Mouse (Mus musculus): ENCODE results near the gene E2f7. TPM values are rescaled to one million over a fixed set of nuclear protein-coding genes. Genes with fewer than 3 reads are reported as not detected.

The E2f7 gene
- polyA plus RNA-seq, 2 experiments = 1.9 to 7.1 TPM

GRCm38 (mm10) chr10:110788049-110788752, 43.0 kb downstream of the E2f7 start:
- no peaks in the 10 kb centered on the region for H3K27me3 ChIP-seq (ENCODE audit: control insufficient read depth, insufficient read depth, low read length)
- H3K36me3 ChIP-seq (replicated peaks; ENCODE audit: control insufficient read depth, insufficient read depth, low read depth) = peaks cover 14% of the 10 kb centered on the region
- no peak overlapping the region for H3K4me2 ChIP-seq (ENCODE audit: low read depth)
- TF ChIP-seq EP300 (IDR thresholded peaks at IDR 0.05; ENCODE audit: low read depth) (no peak), CTCF (IDR thresholded peaks at IDR 0.05; ENCODE audit: low read depth) (no peak)
- ATAC-seq (ENCODE audit: insufficient read depth) = peak; percentile 28; the same call in 1 of the 2 replicates
- H3K27ac ChIP-seq = no peak overlapping the region
- no peak for DNase-seq (ENCODE audit: low read depth in 3 of 3, low spot score in 3 of 3)
- no peak overlapping the region for H3K9ac ChIP-seq (replicated peaks)
- peaks cover 0 to 6% of the 10 kb centered on the region in 2 experiments; a peak in 2 of 4 replicates for H3K4me1 ChIP-seq (replicated peaks; ENCODE audit: control insufficient read depth in 2 of 2, insufficient read depth in 2 of 2, low read length in 1 of 2)
- H3K4me3 ChIP-seq (ENCODE audit: insufficient read depth in 1 of 2, low read depth in 2 of 2, low read length in 2 of 2) = no peak overlapping the region
- 21% methylated on average over 12 of the region's 12 CpGs for WGBS (ENCODE audit: insufficient replicate concordance)
- no peaks in the 10 kb centered on the region for H3K9me3 ChIP-seq (ENCODE audit: control insufficient read depth, low read length)

DNA sequence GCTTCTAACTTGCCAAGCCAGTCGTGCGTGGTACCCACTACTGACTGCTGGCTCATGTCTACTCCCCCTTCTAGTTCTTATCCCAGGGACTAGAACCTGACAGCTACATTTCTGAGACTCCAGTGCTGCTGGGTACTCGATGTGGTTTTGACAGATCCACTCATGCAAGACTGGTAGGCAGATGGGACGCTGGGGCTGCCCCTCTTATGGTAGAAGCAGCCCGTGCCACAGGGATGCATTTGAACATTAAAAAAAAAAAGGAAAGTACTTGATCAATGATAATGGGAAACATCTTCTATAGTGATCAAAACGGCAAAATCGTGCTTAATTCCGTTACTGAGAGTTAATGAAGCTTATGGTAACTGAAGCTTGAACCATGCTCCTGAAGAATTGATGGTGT, 44.4 kb downstream of the E2f7 start:
- Histone ChIP-seq H3K4me1 (replicated peaks; ENCODE audit: control insufficient read depth in 2 of 2, insufficient read depth in 2 of 2, low read length in 1 of 2) (peaks cover 0 to 15% of the 10 kb centered on the region in 2 experiments; a peak in 2 of 4 replicates), H3K27me3 (ENCODE audit: control insufficient read depth, insufficient read depth, low read length) (no peaks in the 10 kb centered on the region), H3K27ac (no peak overlapping the region), H3K4me3 (ENCODE audit: insufficient read depth in 1 of 2, low read depth in 2 of 2, low read length in 2 of 2) (no peak overlapping the region), H3K36me3 (replicated peaks; ENCODE audit: control insufficient read depth, insufficient read depth, low read depth) (peaks cover 4% of the 10 kb centered on the region; the same call in 1 of the 2 replicates), H3K4me2 (ENCODE audit: low read depth) (no peak overlapping the region), H3K9me3 (ENCODE audit: control insufficient read depth, low read length) (no peaks in the 10 kb centered on the region), H3K9ac (replicated peaks) (no peak overlapping the region)
- TF ChIP-seq EP300 (IDR thresholded peaks at IDR 0.05; ENCODE audit: low read depth) (no peak), CTCF (IDR thresholded peaks at IDR 0.05; ENCODE audit: low read depth) (no peak)
- DNase-seq (ENCODE audit: low read depth in 3 of 3, low spot score in 3 of 3) (no peak), ATAC-seq (ENCODE audit: insufficient read depth) (no peak)
- WGBS (ENCODE audit: insufficient replicate concordance) = 71% methylated on average over 8 of the region's 8 CpGs

DNA sequence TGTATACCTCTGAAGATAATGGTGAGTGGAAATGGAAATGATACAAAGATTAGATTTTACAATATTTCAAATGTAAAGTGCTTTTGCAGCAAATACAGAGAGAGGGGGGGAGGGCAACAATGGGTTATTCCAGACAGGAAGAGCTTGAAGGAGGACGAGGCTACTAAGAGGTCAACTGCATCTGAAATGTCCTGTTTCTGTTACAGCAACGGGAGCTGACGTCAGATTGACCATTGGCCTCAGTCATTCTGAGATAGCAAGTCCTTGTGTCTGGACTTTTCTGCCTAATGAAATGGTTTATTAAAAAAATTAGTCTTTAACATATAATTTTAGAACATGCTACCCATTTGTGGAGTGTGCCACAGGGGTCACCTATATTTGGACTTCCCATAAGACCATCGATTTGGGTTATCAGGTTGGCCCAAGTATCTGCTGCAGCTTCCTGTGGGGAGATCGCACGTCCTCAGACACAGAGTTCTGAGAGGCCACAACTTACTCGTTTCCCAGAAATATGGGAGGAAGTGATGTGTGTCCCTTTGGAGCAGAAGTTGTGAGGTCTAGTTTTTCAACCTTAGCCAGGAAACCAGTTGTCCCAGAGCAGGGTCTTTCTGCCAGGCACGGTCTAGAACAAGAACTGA, 48.0 kb downstream of the E2f7 start:
- no peaks in the 10 kb centered on the region for H3K27me3 ChIP-seq (ENCODE audit: control insufficient read depth, insufficient read depth, low read length)
- WGBS (ENCODE audit: insufficient replicate concordance) = 13% methylated on average over 8 of the region's 8 CpGs
- no peaks in the 10 kb centered on the region for H3K36me3 ChIP-seq (replicated peaks; ENCODE audit: control insufficient read depth, insufficient read depth, low read depth)
- H3K4me3 ChIP-seq (ENCODE audit: insufficient read depth in 1 of 2, low read depth in 2 of 2, low read length in 2 of 2) = no peak overlapping the region
- ATAC-seq (ENCODE audit: insufficient read depth) (peak; percentile 57), DNase-seq (ENCODE audit: low read depth in 3 of 3, low spot score in 3 of 3) (peak in 1 of 3 experiments; percentile 9)
- peaks cover 0 to 15% of the 10 kb centered on the region in 2 experiments; a peak in 2 of 4 replicates for H3K4me1 ChIP-seq (replicated peaks; ENCODE audit: control insufficient read depth in 2 of 2, insufficient read depth in 2 of 2, low read length in 1 of 2)
- no peaks in the 10 kb centered on the region for H3K9me3 ChIP-seq (ENCODE audit: control insufficient read depth, low read length)
- TF ChIP-seq EP300 (IDR thresholded peaks at IDR 0.05; ENCODE audit: low read depth) (no peak), CTCF (IDR thresholded peaks at IDR 0.05; ENCODE audit: low read depth) (no peak)
- H3K9ac ChIP-seq (replicated peaks) = no peak overlapping the region
- H3K4me2 ChIP-seq (ENCODE audit: low read depth) = no peak overlapping the region
- H3K27ac ChIP-seq = no peak overlapping the region

GRCm38 (mm10) chr10:110794564-110795205, 49.4 kb downstream of the E2f7 start:
- ATAC-seq (ENCODE audit: insufficient read depth) (no peak), DNase-seq (ENCODE audit: low read depth in 3 of 3, low spot score in 3 of 3) (peak; percentile 9 to 26 (median 11))
- H3K4me2 ChIP-seq (ENCODE audit: low read depth) = no peak overlapping the region
- WGBS (ENCODE audit: insufficient replicate concordance) = 17% methylated on average over 12 of the region's 12 CpGs
- no peaks in the 10 kb centered on the region for H3K36me3 ChIP-seq (replicated peaks; ENCODE audit: control insufficient read depth, insufficient read depth, low read depth)
- no peaks in the 10 kb centered on the region for H3K27me3 ChIP-seq (ENCODE audit: control insufficient read depth, insufficient read depth, low read length)
- H3K27ac ChIP-seq = no peak overlapping the region
- H3K4me1 ChIP-seq (replicated peaks; ENCODE audit: control insufficient read depth in 2 of 2, insufficient read depth in 2 of 2, low read length in 1 of 2) = peaks cover 0 to 15% of the 10 kb centered on the region in 2 experiments; a peak in 2 of 4 replicates
- TF ChIP-seq EP300 (IDR thresholded peaks at IDR 0.05; ENCODE audit: low read depth) = no peak
- TF ChIP-seq CTCF (IDR thresholded peaks at IDR 0.05; ENCODE audit: low read depth) = peak; percentile 88
- H3K4me3 ChIP-seq (ENCODE audit: insufficient read depth in 1 of 2, low read depth in 2 of 2, low read length in 2 of 2) = no peak overlapping the region
- no peak overlapping the region for H3K9ac ChIP-seq (replicated peaks)
- H3K9me3 ChIP-seq (ENCODE audit: control insufficient read depth, low read length) = no peaks in the 10 kb centered on the region

Measured in liver, embryonic 14.5 days (tissue).